Mouse (Mus musculus): Measurements from ENCODE around the gene Kcnb1. TPM values are rescaled to one million over a fixed set of nuclear protein-coding genes. Genes with fewer than 3 reads are reported as not detected.
A peak's percentile ranks its signal among the peaks of the same experiment; 100 is the strongest.

Gene Kcnb1
- total RNA-seq, 2 experiments from 2014 or later, result 15.8 to 17.0 TPM

GRCm38 (mm10) chr2:167130050-167130770, 59.7 kb downstream of the Kcnb1 start:
- no peak for DNase-seq (ENCODE audit: low spot score in 2 of 2)

- no peak for DNase-seq (ENCODE audit: low spot score in 2 of 2)
Measured at GRCm38 (mm10) chr2:167129608-167129955, 60.4 kb downstream of the Kcnb1 start.

- no peak for DNase-seq (ENCODE audit: low spot score in 2 of 2)
Measured at GRCm38 (mm10) chr2:167128699-167129607, 61.0 kb downstream of the Kcnb1 start.

DNA sequence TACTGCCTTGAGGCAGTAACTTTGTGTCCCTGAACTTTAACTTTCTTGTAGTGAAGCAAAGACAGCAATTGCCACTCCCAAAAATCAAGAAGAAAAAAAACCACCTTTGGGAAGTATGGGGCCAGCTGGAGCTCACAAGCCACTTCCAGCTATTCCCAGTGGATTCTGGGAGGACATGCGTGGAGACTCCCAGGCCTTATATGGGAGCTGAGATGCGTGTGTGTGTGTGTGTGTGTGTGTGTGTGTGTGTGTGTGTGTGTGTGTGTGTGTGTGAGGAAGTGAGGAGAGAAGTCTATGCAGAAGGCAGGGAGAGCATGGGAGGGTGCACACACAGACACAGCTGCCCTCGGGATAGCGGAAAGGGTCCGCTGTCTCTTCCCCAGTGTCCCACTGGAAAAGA, 62.6 kb downstream of the Kcnb1 start:
- no peak for DNase-seq (ENCODE audit: low spot score in 2 of 2)

- no peak for DNase-seq (ENCODE audit: low spot score in 2 of 2)
Measured at GRCm38 (mm10) chr2:167125781-167126180, 64.2 kb downstream of the Kcnb1 start.

DNA sequence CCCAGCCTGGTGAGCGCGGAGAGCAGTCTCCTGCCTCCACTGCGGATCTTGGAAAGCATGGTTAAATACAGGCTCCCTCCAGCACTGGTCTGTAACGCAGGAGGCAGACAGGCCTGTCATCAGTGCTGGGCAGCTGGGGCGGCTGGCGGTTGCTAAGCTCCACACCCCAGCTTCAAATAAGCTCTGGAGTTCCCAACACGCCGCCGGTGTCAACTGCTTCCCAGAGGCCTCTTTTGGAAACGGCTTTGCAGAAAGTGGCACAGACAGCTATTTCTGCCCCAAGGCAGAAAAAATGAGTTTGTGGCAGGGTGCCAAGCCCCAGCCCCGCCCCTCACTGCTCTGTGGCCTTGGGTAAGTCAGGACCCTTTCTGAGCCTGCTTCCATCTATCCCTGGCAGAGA, 66.0 kb downstream of the Kcnb1 start:
- DNase-seq (ENCODE audit: low spot score in 2 of 2), result no peak

- DNase-seq (ENCODE audit: low spot score in 2 of 2), result no peak
Measured at GRCm38 (mm10) chr2:167122737-167123136, 67.2 kb downstream of the Kcnb1 start.

- DNase-seq (ENCODE audit: low spot score in 2 of 2), result no peak
Measured at GRCm38 (mm10) chr2:167121996-167122395, 68.0 kb downstream of the Kcnb1 start.

GRCm38 (mm10) chr2:167121228-167121627, 68.7 kb downstream of the Kcnb1 start:
- DNase-seq (ENCODE audit: low spot score in 2 of 2), result no peak

GRCm38 (mm10) chr2:167120186-167120830, 69.6 kb downstream of the Kcnb1 start:
- DNase-seq (ENCODE audit: low spot score in 2 of 2), result no peak

DNA sequence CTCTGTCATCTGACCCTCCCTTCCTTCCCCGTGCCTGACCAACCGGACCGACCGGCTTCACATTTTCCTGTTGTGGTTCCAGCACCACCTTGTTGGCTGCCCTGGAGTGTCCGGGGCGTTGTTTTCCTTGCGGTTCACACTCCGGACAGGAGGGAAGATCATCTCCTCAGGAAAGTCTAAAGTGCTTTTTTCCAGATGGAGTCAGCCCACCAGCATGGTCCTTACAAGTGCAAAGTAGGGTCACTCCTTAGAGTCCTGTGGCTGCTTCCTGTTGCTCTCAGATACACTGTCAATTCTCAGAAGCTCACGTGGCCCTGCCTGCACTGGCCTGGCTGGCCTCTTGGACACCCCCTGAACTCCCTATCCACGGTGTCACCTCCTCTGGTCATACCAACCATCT, 71.9 kb downstream of the Kcnb1 start:
- no peak for DNase-seq (ENCODE audit: low spot score in 2 of 2)

- DNase-seq (ENCODE audit: low spot score in 2 of 2), result peak; percentile 63 to 76
Measured at GRCm38 (mm10) chr2:167112737-167113136, 77.2 kb downstream of the Kcnb1 start.

DNA sequence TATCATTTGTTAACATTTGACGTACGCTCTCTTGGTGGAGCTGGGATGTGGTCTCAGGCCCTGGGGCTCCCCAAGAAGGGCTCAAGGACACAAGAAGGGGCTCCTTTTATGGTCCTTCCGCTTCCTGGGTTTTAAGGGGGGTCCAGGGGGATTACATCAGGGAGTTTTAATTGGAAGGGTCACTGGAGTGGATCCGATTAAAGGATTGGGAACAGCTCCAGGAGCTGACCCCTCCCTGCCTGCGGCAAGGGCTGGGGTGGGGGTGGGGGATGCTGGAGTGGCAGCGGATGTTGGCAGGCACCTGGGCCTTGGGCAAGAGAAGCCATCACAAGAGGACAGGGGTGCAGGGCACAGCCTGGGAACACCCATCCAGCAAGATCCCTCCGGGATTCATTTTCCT, 77.7 kb downstream of the Kcnb1 start:
- DNase-seq (ENCODE audit: low spot score in 2 of 2), result no peak

GRCm38 (mm10) chr2:167109506-167109905, 80.4 kb downstream of the Kcnb1 start:
- DNase-seq (ENCODE audit: low spot score in 2 of 2), result no peak

DNA sequence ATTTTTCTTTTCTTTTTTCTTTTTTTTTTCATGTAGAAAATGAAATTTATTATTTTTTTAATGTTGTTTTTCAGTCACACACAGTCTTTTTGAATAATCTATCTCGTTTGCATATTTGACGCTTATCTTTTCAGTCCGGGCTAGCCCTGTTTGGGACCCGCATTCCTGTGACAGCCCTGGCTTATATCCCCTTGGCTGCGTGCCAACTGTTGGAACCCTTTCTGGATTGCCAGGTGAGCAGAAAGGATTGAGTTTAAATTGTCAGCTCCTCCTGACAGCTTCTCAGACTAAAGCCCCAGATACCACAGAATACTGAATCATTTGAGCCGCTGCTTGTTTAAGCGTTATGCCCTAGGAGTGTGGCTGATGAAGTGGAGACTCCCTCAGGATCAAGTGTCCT, 86.4 kb downstream of the Kcnb1 start:
- no peak for DNase-seq (ENCODE audit: low spot score in 2 of 2)

DNA sequence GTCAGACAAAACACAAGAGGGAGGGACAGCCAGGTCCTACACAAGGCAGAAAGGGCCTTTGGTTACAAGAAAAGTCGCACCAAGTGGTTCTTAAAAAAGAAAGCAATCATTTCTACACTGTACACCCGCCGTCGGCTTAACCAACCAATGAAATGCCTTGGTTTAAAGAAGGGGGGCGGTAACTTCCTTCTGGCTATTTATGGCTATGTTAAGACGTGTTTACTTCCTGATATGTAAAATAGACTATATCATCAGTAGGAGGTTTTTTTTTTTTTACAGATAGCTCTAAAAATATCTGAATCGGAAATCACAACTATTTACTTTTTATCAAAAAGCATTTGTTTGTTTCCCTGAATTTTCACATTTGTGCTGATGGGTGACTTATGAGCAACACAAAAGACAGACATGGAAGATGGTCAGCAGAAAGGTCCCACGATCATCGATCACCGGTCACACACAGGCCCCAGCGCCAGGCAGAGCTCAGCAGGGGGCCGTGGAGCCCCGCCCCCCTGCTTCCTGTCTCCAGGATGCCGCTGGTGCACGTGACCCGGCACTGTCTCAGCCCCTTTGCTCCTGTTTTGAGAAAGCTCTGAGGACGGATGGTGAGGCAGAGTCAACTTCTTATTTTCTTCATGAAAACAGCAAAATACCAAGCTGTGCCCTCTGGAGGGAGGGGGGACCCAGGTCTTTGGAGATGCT, 88.1 kb downstream of the Kcnb1 start:
- DNase-seq (ENCODE audit: low spot score in 2 of 2), result no peak

DNA sequence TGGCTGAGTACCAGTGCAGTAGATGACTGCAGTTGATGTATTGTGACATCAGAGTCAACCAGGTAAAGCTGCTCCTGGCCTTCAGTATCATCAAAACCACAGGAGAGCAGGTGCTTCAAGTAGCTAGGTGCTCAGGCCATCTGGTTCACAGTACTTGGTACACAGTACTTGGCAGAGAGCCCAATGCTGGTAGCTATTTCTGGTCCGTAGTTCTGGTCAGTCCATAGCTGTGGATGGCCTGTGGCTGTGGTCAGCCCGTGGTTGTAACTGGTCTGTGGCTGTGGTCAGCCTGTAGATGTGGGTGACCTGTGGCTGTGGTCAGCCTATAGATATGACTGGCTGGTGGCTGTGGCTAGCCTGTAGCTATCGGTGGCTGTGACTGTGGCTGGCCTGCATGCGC, 95.3 kb downstream of the Kcnb1 start:
- no peak for DNase-seq (ENCODE audit: low spot score in 2 of 2)

GRCm38 (mm10) chr2:167093171-167093900, 96.6 kb downstream of the Kcnb1 start:
- no peak for DNase-seq (ENCODE audit: low spot score in 2 of 2)

- DNase-seq (ENCODE audit: low spot score in 2 of 2), result no peak
Measured at GRCm38 (mm10) chr2:167090271-167090670, 99.7 kb downstream of the Kcnb1 start.

- no peak for DNase-seq (ENCODE audit: low spot score in 2 of 2)
Measured at GRCm38 (mm10) chr2:167086836-167087235, 103.1 kb downstream of the Kcnb1 start.

DNA sequence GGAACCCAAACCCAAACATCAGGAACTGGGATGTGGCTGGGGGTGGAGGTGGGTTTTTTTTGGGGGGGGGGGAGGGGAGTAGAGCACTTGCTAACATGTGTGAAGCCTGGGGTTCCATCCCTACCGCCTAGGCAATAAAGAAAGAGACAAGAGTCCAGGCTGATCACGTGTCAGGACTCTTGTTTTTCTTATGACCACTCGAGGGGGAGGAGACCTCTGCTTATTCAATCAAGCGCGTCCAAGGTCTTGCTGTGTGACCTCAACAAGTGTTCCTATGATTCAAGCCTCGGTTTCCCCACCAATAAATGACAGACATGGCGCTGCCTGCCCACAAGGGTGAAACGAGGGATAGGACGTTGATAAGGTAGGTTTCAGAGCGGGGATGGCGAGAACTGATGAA, 103.9 kb downstream of the Kcnb1 start:
- no peak for DNase-seq (ENCODE audit: low spot score in 2 of 2)
